Mouse (Mus musculus) right cerebral cortex, adult 2 months (tissue): ENCODE measurements around the gene Rin3.

ENCODE experiments used
- DNase-seq, 2 experiments: peaks; one replicate each; pipeline ENCODE4 v3.0.0; 2021 to 2022; ENCODE audit warnings: low spot score in 2 of 2

The Rin3 gene

GRCm38 (mm10) chr12:102369488-102370235, 86.8 kb downstream of the Rin3 start:
- no peak for DNase-seq

DNA sequence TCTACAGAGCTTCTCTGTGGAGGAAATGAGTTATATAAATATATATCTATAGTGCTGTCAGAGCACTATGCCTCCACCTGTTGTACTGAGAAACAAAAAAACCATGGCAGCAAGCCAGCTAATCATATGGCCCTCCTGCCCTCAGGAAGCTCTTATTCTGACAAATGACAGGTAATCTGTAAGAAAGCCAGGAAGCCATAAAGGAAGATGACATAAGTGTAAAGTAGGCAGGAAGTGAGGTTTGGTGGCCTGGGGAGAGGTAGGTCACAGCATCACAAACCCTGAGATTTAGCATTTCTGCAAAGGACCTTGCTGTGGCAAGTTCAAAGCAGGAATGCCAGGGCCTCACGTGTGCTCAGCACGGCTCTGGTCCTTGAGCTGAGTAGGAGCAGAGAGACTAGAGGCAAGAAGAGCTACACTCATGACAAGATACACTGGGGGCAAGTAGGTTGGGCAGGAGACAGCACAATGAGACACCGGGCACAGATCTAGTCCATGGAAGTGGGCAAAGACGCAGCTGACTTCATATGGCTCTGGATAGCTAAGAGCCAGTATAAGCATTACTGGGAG, 88.2 kb downstream of the Rin3 start:
- no peak for DNase-seq

DNA sequence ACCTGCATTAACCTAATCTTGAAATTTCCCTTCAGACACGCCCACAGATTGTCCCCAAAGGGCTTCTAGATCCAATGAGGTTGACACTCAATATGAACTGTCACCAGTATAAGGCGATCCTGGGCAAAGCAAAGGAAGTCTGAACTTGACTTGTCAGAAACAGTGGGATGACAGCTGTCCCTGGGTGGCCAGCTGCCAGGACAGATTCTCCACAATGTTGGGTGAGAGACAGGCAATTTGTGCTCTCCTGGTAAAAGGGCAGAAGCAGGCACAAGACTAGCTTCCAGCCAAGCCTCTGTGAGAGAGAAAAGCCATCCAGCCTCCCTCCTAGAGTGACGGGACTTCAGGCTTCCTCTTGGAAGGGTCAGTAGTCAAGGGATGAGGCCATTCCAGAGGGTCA, 89.5 kb downstream of the Rin3 start:
- no peak for DNase-seq

DNA sequence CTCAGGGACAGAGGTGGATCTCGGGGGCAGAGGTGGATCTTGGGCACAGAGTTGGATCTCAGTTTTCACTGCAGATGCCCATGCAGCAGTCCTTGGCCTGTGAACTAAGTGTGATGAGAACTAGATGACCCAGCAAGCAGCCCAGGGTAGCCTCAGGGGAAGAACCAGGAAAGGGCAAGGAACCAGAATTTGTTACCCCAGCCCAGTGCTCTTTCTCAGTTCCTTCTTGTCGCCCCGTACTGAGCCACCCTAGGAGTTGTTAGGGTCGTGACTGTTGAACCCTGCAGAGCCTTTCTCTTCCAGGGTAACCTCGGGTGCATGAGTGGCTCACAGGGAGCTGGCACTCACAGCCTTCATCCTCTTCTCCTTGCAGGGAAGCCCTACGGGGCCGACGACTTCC, 99.3 kb downstream of the Rin3 start:
- DNase-seq = no peak

DNA sequence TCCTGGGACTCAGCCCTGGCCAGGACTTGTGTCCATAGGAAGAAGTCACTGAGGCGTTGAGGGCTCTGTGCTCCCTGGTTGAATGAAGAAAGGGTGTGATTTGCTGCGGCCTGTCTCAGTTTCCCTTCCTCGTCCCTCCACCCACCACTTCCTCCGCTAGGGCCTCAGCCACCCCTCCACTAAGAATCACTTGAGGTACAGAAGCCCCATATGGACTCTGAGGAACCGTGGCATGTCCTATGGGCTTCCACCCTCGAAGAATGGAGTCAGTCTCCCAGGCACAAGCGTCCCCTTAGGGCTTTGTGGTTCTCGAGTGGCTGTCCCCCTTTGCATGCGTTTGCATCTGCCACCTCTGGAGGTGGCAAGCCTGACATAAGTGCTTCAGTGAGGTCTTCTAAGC, 100.4 kb downstream of the Rin3 start:
- DNase-seq = no peak

- DNase-seq = peak; percentile 64
Observed at GRCm38 (mm10) chr12:102384819-102385218, 102.0 kb downstream of the Rin3 start.

GRCm38 (mm10) chr12:102387219-102387917, 104.5 kb downstream of the Rin3 start:
- peak; percentile 93 for DNase-seq

DNA sequence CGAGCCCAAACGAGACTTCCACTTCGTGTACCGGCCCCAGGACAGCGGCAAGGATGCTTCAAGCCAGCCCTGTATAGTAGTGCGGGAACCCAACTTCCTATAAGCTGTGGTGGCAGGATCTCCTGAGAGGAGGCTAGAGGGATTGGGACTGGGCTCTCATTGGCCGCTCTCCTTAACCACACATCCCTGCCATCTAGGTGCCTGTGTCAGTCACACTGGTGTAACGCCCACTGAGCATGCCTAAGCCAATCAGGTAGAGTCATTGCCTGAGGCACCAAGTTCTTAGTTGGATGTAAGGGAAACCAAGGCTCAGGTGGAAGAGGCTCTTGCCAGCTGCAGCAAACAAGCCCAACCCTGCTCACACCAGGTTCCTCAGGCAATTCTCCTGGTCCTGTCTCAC, 107.2 kb downstream of the Rin3 start:
- no peak for DNase-seq

DNA sequence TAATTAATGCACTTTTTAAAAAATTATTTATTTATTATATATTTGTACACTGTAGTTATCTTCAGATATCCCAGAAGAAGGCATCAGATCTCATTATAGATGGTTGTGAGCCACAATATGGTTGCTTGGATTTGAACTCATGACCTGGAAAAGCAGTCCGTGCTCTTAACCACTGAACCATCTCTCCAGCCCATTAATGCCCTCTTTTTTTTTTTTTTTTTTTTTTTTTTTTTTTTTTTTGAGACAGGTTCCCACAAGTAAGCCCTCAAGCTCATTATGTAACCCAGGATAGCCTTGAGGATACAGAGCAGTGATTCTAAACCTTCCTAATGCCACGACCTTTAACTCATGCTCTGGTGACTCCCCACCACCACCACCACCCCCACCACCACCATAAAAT, 108.3 kb downstream of the Rin3 start:
- no peak for DNase-seq

DNA sequence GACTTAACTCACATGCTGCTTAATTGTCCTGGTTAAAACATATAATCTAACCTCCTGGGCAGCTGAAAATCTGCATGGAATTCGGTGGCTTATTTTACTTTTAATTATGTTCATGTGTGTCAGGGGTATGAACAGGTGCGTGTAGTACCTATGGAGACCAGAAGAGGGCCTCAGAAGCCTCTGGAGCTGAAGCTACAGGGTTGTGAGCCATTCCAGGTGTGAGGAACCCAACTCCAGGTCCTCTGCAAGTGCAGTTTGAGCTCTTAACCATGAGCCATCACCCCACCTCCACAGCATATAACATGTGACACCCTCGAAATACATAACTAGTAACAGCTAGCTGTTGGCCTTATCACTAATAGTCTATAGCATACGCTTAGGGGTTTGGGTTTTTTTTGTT, 109.1 kb downstream of the Rin3 start:
- peak in 1 of 2 experiments; percentile 33 for DNase-seq

DNA sequence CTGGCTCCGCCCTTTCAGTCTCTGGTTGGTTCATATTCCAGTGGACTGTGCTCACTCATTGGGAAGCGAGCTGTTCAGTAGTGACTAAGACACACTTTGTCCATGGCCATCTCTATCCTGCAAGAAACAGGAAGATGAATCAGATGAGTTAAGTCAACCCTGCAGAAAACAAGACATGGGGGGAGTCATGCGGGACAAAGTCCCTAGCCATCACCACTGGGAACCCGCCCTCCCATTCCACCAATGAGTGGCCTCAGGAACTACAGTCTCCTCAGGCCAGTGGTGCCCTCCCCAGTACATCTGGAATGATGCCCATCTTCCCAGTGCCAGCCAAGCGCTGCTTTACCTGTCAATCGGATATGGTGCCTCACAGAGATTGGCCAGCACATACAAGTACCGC, 111.6 kb downstream of the Rin3 start:
- DNase-seq = no peak

- DNase-seq = no peak
Observed at GRCm38 (mm10) chr12:102395537-102395936, 112.7 kb downstream of the Rin3 start.

DNA sequence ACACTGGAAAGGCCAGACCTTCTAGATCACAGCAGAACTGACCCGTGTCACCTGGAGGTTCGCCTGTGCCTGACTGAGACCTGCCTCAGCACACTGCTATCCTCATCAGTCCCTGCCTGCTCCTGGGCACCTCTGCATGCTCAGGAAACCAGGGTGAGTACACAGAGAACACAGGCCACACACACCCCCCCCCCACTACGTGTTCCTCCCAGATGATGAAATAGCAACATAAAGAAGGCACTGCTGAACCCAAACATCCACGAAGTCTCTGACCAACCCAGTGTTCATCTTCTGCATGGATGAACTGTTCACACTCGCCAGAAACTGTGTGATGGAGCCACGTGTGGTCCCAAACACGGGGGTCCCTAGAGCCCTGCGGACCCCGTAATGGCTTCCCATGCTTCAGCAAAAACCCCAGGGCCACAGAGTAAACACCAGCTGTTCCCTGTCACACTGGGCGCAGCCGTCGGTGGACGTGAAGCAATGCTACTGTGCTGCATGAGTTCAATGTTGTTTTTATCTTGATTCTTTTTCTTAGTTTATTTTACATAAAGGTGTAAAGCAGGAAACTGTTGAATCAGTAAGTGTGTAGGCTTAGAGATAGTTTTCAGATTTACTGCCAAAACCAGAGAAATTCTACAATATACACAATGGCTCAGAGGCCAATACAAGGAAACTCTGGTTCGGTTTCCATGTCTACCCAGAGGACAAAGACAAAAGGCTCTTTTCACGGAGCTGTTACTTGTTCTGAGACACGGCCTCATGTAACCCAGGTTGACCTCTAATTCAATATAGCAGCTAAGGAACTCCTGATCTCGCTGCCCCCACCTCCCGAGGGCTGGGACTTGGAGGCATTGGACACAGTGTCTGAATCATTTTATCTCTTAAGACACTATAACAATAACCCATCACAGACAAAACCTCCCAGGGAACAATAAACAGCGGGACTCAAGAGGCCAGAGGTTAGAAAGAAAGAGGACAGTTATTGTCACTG, 113.4 kb downstream of the Rin3 start:
- no peak for DNase-seq

DNA sequence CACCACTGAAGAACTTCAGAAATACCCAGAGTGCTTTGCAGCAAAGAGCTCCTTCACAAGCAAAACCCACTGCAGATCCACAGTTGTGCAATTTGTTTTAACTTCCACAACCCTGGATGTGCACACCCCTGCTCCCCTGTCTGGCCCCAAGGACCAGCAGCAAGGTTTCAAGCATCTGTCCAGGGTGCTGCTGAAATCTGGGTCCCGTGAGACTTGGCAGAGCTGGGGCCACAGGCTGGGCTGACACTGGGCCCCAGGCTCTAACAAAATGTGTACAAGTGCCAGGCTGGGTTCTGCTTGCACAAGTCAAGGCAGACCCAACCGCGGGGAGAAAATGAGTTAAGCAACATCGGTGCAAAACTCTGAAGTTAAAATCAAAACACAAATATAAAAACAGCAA, 115.7 kb downstream of the Rin3 start:
- no peak for DNase-seq

- no peak for DNase-seq
Observed at GRCm38 (mm10) chr12:102413171-102413570, 130.3 kb downstream of the Rin3 start.

DNA sequence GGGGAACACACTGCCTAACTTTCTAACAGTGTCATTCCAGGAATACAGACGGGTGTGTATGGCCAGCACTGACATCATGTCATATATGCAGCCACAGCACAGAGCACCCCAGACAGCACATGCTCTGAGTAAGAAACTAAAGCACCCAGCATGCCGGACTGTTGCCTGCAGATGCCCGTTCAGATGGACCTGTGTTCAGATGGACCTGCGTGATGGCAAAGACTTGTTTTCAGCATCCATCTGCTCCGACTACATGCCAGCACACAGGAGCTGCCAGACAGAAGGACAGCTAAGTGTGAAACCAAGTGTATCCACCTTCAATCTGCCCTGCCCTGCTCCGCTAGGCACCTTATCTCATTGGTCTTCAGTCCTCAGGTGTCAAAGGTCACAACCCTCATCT, 131.8 kb downstream of the Rin3 start:
- DNase-seq = no peak

DNA sequence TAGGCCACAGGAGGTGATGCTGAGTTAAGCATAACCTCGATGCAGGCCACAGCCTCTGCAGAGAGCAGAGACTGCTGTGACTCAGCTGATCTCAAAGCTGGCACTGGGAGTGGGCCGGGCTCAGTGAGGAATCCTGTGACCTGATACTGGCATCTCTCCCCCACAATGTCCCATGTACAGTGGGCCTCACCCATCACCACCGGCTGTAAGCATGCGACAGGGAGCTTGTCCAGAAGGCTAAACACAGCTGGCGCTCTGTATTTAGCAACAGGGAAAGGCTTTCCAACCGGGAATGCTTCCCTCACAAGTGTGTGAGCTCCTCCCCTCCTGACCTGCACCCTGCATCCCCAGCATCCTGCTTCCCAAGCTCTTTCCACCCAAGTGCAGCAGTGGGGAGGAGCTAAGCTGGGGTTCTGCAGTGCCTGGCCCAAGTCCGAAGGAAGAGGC, 133.6 kb downstream of the Rin3 start:
- DNase-seq = peak; percentile 42 to 43

DNA sequence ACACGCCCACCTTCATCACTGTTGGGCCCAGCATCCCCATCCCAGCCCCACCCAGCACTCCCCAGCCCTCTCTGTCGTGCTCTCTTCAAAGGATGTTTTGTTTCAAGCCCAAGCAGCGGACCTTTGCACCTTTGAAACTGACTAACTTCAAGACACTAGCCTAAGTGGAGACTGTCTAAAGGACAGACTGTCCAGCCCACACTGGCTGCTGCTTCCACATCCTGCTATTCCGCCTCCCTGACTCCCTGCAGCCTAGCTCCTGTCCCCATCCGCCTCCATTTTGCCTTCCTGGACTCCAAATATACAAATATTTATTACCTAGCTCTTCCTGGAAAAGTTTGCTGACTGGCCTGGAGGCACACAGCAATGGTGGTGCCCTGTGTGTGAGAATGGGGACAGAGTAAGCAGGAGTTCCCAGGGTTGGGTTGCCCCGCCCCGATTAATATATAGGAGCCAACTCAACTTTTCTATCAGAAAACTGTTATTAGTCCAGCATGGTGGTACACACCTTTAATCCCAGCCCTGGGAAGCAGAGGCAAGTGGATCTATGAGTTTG, 134.2 kb downstream of the Rin3 start:
- no peak for DNase-seq

DNA sequence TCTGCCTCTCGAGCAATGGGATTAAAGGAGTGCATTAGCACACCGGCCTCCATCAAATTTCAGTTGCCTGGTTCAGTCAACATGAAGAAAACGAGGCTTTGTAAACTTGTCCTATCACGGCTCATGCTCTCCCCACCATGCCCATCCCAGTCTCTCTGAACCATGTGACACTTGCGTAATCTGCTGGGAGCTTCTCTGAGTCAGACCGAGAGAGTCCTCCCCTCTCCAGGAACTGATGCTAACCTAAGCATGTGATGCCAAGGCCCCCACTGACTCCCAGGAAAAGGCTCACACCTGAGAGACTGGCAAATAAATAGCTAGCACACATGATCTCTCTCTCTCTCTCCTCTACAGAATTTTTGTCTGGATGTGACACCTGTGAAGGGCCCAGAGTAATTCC, 134.9 kb downstream of the Rin3 start:
- no peak for DNase-seq

DNA sequence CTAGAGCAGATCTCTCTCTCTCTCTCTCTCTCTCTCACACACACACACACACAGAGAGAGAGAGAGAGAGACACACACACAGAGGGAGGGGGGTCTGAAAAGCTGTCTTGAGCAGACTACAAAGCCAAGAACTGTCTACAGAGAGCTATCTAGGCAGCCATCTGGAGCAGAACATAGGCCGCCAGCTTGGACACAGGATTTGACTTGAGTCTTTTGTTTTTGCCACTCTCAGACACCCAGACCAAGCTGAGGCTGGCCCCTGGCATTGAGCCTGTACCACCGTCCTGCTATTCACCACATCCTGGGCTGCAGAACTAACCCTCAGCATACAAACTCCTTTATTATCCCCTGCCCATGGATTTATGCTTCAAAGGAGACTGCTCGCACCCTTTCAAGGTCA, 136.7 kb downstream of the Rin3 start:
- peak in 1 of 2 experiments; percentile 5 for DNase-seq

- DNase-seq = no peak
Observed at GRCm38 (mm10) chr12:102420168-102420890, 137.5 kb downstream of the Rin3 start.
